Mouse (Mus musculus): Measurements from ENCODE around the gene Ppp2r1b.
A peak's percentile ranks its signal among the peaks of the same experiment; 100 is the strongest.

Ppp2r1b gene

DNA sequence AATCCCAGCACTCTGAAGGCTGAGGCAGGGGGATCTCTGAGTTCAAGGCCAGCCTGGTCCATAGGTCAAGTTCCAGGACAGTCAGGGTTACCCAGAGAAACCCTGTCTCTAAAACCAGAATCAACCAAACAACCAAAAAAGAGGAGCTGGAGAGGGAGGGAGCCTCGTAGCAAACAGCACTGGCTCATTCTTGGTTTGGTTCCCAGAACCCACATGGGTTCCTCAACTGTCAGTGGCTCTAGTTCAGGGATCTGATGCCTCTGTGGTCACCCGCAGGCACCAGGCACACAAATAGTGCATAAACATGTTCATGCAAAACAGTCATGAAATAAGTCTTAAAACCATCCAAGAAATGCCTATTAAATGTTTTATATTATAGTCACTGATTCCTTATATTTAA lies 23.1 kb downstream of the Ppp2r1b start:
- no peak for DNase-seq (ENCODE audit: low spot score)

- DNase-seq (ENCODE audit: low spot score) = no peak
Observed at GRCm38 (mm10) chr9:50873210-50873609, 28.1 kb downstream of the Ppp2r1b start.

- no peak for DNase-seq (ENCODE audit: low spot score)
Observed at GRCm38 (mm10) chr9:50874031-50874430, 28.9 kb downstream of the Ppp2r1b start.

DNA sequence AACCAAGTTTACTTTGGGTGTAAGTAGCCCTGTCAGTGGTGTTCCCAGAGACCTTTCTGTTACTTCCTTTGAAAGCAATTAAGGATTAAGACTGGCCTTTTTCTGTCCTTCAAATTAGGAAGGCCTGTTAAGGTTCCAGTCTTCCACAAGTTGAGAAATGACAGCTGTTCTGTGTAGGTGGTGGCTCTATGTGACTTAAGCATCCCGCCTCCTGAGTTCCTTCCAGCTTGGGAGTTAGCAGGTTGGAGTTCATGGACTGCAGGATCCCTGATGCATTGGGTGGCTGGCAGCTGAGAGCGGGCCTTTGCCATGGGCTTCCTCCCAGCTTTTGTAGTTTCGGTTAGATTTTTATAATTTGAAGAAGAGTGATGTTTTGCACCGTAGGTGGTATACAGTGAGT lies 30.4 kb downstream of the Ppp2r1b start:
- DNase-seq (ENCODE audit: low spot score) = no peak

- DNase-seq (ENCODE audit: low spot score) = no peak
Observed at GRCm38 (mm10) chr9:50876287-50876686, 31.2 kb downstream of the Ppp2r1b start.

DNA sequence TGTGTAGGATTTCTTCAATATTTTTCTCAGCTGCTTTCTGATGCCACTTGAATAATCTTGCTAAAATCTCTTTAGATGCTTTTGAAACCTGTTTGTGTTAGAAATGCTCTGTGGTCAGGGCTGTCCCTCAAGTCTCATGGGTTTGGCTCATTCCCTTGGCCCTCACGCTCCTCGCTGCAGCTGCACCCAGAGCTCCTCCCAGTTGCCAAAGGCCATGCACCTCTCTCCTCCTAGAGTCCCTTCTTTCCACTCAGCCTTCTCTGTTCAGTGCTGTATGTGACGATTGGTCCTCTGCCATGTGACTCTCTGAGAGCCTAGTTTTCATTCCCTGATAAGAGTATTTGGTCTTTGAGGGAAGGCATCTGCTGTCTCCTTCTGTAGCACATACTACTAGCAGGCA lies 32.3 kb downstream of the Ppp2r1b start:
- DNase-seq (ENCODE audit: low spot score) = no peak

DNA sequence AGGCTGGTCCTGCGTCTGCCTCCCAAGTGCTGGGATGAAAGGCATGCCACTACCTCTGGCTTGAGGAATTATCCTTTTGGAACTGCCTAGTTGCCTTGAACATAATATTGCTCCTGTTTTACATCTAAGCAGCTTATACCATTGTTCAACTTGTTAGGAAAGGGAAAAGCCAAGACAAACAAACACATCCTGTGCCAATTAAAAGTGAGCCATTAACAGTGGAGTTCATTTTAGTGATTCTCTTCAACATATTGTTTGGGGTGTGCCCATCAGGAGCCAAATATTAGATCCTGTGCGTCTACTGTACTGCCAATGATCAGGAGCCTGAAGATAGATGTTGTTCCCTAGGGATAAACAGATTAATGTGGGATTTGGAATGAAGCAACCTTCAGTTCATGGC lies 37.1 kb downstream of the Ppp2r1b start:
- DNase-seq (ENCODE audit: low spot score) = no peak

DNA sequence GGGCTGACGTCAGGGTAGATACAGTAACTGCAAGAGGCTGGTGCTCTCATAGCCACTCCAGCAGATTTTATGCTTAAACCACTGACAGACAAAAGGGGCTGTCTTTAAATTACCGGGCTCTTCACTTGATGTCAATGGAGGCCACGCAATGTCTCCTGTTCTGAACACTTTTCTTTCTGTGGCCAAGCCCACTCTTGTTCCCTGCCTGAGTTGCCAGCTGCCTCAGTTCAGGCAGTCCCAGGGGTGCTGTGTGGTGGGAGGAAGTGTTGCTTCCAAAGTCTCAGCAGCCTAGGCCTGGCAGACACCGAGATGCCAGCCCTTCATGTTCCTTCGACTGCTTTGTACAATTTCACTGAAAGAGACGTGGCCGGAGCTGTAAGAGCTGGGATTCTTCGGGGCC lies 39.0 kb downstream of the Ppp2r1b start:
- no peak for DNase-seq (ENCODE audit: low spot score)

- DNase-seq (ENCODE audit: low spot score) = no peak
Observed at GRCm38 (mm10) chr9:50884741-50885599, 39.9 kb downstream of the Ppp2r1b start.

DNA sequence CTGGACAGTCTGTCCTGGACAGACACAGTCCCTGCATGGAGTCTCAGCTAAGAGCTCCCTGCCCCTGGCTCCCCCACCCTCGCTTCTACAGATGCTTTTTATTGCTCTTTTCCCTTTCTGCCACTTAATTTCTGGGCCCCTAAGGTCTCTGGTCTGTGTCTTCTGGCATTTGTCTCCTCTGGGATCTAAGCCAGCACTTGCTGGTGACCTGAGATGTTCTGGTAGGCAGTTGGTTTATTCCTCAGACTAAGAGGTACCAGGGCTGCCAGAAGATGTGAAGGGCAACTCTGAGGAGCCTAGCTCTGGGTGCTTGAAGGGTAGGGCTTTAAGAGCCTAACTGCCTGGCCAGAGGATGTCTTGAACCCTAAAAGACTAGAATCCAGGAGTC lies 40.5 kb downstream of the Ppp2r1b start:
- DNase-seq (ENCODE audit: low spot score) = no peak

DNA sequence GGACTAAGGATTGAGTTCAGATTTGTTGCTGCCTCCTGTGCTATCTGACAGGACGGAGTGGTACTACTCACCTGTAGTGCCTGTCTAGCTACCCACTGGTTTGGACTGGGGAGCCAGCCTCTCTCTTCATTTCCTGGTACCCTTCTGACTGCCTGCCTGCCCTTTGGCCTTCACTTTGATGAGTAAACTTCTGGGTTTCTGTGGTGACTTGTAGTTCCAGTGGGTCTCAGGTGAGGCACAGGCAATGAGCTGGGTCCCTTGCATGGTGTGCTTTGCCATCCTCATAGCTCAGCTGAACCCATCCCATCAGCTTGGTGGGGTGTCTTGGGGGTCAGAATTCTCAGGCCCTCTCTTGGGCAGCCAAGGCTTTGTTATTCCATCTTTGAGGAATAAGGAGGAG lies 41.8 kb downstream of the Ppp2r1b start:
- DNase-seq (ENCODE audit: low spot score) = no peak

- DNase-seq (ENCODE audit: low spot score) = no peak
Observed at GRCm38 (mm10) chr9:50887351-50887750, 42.2 kb downstream of the Ppp2r1b start.

DNA sequence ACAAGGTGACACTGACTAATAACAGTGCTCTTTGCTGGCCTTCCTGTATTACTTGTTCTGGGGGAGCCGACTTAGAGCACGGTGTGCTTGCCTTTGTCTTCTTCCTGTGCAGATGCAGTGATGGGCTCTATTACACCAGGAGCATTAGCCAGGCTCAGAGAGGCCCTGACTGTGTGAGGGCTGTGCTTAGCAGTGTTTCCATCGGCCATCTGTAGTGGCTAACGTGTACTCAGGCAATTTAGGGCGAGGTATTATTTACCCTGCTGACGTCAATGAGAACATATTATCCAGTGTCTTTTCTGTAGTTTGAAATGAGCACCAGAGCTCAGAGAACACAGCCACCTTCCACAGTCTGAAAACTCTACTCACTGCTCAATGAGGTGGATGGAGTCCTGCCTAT lies 44.1 kb downstream of the Ppp2r1b start:
- DNase-seq (ENCODE audit: low spot score) = no peak

DNA sequence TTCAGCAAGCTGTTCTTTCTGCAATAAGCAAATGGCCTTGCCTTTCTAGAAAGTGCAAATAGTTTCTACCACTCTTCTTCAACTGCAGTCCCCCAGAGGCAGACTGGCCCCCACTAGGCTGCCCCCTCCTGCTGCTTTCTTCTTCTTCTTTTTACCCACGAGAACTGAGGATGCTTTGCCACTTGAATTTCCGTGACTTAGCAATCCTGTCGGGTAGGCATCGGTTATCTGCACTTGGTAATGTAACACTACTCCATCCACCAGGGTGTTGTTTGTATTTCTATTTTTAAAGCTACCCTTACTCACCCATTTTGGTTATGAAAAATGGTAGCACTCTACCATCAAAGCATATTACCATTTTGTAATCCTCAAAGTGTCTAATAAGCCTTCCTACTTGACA lies 44.9 kb downstream of the Ppp2r1b start:
- no peak for DNase-seq (ENCODE audit: low spot score)

- DNase-seq (ENCODE audit: low spot score) = no peak
Observed at GRCm38 (mm10) chr9:50890494-50891090, 45.5 kb downstream of the Ppp2r1b start.

- peak; percentile 58 for DNase-seq (ENCODE audit: low spot score)
Observed at GRCm38 (mm10) chr9:50893665-50894064, 48.6 kb downstream of the Ppp2r1b start.

DNA sequence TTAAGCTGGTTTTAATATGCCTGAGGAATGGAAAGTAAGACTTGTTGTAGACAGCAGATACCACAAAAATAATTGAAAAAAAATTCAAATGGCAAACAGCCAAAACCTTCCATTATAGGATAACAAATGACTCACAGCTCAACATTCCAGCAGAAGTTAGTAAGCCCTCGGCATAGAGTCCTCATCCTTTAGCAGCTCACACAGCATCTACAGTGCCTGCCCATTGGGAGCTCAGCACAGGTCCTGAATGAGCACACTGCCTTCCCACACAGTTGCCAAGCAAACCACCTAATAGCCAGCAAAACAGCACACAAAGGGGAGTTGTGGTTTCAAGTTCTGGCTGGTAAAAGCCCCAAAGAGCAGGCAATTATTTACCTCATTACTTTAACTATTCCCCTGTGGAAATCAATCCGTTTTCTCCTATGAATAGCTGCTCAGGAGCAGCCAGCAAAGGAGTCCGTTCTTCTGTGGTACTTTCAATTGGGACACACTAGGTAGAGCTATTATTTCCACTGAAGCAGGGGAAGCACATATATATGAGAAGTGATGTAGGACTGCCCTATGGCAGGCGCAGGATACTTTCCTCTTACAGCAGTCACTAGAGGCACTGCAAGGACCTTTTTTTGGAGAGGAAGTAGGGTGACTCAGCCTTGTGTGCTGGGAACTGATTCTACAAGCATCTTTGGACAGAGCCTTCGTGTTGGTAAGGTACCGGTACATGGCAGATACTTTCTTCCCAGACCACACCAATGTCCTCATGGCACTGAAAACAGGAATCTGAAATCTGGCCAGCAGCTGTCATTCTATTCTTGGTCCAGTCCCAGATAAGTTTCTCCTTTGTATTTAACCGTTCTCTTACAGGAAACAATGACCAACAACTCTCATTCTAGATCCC lies 55.2 kb downstream of the Ppp2r1b start:
- DNase-seq (ENCODE audit: low spot score) = no peak

DNA sequence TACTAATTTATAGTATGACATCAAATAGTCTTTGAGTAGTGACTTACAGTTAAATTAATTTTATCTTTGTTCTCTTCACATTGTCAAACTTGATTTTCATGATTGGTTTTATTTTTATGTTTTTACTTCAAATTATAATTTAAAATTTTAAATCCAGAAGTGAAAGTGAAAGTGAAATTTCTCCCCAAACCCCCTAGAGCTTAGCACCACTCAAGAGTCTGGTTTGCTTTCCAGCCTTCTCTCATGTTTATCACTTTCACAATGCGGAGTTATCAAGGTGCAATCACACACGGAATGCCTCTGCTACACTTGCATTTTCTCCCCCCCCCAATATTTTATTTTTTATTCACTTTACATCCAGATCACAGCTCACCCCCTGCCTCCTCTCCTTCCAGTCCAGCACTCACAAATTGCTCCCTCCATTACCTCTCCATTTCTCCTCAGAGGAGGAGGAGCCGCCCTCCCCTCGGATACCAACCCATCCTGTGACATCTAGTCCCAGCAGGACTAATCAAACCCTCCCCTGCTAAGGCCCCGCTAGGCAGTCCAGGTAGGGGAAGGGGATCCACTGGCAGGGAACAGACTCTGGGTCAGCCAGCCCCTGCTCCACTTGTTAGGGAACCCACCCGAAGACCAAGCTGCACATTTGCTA lies 59.2 kb downstream of the Ppp2r1b start:
- DNase-seq (ENCODE audit: low spot score) = no peak

- DNase-seq (ENCODE audit: low spot score) = no peak
Observed at GRCm38 (mm10) chr9:50905321-50905720, 60.2 kb downstream of the Ppp2r1b start.

DNA sequence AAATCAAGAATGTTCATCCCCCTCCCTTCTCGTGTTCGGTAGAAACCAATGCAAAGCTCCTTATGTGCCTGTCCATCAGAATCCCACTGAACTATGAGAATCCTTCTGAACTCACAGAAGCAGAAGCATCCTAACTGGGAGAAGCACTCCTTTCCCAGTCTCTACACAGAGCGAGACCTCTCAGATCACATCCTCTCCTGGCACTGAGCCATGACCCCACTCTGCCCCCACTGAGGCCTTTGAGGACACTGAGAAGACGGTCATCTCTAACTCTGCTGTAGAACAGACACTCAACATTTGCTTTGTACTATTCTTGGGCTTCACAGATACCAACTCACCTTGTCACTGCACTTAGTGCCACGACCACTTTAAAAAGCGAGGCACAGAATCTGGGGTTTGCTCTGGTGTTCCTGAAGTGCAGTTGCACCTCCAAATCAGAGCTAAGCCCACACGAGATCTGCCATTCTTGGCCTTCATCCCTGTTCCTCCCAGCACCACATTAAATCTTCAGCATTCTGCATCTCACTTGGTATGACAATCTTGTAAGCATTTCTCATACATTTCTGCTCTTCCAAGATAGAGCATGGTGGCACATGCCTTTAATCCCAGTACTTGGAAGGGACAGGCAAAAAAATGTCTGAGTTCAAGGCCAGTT lies 66.9 kb downstream of the Ppp2r1b start:
- no peak for DNase-seq (ENCODE audit: low spot score)

GRCm38 (mm10) chr9:50918131-50918530 lies 73.0 kb downstream of the Ppp2r1b start:
- DNase-seq (ENCODE audit: low spot score) = no peak

GRCm38 (mm10) chr9:50919554-50919953 lies 74.5 kb downstream of the Ppp2r1b start:
- no peak for DNase-seq (ENCODE audit: low spot score)
